Mouse (Mus musculus) frontal cortex, postnatal 10 days (tissue): ENCODE measurements around the gene 4930548H24Rik.
"Not testable (repeated sequence)": the region's sequence is repeated elsewhere in the genome, so short reads cannot be mapped to it uniquely, and the experiment has no call there.

Experiments
- DNase-seq, 2 experiments: peaks; one replicate each; pipeline ENCODE4 v3.0.0; 2022; ENCODE audit warnings: low spot score in 2 of 2, mixed read lengths in 1 of 2

Gene 4930548H24Rik

DNA sequence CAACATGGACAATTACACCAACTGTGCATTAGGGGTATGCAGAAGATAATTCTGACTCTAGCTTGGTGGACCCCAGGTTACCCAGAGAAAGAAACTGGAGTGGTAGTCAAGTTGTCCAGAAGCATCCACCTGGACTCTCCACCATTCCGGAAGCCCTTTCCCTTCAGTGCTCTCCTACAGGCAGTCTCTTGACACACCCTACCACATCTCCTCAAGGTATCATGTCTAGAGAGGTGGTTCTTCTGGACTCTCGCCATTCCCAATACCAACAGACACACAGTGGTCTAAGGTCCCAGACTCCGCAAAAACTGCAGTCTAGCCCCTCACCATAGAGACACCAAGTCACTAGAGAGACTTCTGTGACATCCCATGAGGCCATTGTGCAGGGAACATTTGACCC lies at the start of gene 4930548H24Rik:
4930548H24Rik (plus strand) TSS at position 301 of the 400 bp plus-strand sequence.
- no peak for DNase-seq

DNA sequence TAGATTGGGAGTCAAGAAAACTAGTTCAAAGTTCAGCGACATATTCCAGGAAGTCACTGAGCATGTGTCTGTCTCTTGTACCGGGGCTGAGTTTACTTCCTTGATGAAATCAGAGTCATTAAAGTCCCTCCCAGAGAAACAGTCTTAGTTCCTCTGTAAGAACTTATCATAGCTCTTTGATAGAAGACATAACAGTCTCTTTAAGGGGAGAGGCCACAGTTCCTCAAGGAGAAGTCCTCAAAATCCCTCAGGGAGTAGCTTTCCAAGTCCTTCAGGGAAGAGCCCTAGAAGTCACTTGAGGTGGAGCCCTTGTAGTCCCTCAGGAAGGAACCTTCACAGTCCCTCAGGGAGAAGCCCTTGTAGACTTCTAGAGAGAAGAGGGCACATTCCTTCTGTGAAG lies 34.2 kb upstream of the 4930548H24Rik start:
- no peak for DNase-seq

DNA sequence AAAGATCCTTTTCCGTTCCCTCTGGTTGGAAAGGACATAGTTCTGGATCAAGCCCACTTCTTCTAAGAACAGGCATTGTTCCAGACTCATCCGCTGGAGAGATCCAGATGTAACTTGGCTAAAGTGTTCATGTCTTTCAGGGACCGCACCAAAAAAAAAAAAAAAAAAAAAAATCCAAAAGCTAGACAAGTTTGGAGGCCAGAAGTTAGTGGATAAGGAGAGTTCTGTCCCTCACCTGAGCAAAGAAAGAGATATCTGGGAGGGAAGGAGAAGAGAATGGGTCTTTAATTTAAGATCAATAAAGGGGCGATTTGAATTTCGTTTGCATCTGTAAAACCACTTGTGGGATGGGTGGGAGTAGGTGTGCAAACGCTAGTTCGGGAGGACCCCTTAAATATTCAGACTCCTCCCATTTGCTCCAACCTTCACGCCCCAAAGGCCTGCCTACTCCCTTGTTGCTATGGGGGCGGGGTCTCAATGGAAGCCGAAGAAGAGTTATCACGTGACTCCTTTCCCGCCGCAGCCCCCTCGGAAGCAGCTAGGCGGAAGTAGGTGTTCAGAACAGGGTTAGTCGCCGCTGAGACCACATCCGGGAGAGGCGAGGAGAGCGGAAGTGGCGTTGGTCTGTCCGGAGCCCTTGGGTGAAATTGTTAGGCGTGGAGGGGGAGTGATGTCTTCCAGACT lies 33.5 kb upstream of the 4930548H24Rik start, which contains the start of gene Zfp512:
Zfp512 (plus strand) TSS at position 554 of the 684 bp plus-strand sequence.
- peak; percentile 93 to 95 for DNase-seq

DNA sequence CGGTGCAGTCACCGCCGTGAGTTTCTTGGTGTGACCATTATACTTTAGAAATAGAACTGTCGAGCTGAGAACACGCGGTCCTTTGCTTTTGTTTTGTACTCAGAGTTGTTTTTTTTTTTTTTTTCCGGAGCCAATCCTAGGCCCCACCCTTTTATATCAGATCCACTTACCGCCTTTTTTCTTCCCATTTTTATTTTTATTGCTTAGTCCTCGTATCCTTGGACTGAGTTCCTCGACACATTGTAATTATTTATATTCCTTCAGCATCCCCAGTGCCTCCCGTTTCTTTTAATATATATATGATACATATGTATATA lies 33.0 kb upstream of the 4930548H24Rik start:
- DNase-seq: no peak

DNA sequence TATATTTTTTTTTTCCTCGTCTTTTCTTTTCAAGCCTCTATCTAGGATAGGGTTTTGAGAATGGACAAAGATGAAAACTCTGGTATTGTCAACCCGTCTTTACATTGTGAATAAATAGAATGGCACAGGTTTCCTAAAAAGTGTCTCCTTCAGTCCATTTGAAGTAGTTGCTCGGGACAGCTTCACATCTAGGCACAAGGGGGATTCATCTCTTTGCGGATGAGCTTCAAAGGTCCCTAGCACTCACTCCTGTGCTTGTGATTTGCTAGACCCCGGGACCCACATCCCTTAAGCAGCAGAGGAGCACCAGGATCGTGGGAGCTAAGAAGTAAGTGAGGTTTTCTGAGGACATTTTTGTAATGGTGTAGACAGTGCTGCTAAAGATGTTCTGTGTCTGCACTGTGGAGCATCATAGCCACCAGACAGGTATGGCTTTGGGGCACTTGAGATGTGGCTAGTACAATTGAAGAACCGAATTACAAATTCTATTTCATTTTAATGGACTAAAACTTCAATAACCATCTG lies 32.6 kb upstream of the 4930548H24Rik start:
- no peak for DNase-seq

DNA sequence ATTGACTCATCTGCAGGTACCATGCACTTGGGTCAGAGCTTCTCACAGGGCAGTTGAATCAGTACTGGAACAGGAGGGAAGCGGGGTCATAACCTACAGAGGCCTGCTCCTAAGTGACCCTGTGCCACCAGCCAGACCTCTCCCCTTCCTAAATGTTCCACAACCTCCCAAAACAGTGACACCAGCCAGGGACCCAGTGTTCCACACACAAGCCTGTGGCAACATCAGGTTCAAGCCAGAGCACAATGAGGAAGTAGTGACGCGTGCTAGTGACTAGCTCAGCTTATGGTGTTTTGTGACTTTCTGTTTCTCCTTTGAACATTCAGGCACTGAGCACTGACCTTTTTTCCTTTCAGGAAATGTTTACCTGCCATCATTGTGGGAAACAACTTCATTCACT lies 17.7 kb upstream of the 4930548H24Rik start:
- DNase-seq: no peak

DNA sequence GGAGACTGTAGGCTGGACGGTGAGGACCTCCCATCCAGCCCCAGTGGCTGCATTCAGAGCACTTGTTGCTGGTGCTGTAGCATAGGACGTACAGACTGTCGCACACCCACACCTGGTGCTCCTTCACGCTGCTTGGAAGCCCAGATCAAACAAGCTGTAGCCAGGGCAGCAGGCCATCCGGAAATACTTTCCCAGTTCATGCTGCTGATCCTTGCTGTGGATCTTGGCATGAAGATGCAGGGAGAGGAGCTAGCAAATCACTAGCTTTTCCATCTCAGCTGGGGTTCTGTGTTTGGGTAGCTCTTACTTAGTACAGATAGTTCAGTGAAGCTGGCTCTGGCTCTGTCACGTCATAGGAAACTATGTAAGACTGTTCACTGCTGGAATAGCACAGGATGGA lies 15.8 kb upstream of the 4930548H24Rik start:
- DNase-seq: no peak

DNA sequence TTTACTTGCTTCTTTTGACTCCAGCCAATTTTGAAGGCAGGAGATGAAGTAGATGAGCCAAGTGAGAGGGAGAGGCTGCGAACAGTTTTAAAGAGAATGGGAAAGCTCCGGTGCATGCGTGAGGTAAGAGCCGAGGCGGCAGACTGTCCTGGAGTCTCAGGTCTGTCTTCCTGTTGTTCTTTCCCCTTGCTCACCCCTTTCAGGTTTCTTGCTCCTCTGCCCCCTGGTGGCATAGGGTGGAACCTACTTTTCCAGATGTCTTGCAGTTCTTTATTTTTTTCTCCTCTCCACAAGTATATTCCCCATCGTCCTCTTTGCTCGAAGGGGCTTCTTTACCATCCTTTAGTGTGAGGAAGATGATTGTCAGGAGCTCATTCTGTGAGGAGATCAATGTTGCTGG lies 15.2 kb upstream of the 4930548H24Rik start:
- DNase-seq: peak in 1 of 2 experiments; percentile 45

DNA sequence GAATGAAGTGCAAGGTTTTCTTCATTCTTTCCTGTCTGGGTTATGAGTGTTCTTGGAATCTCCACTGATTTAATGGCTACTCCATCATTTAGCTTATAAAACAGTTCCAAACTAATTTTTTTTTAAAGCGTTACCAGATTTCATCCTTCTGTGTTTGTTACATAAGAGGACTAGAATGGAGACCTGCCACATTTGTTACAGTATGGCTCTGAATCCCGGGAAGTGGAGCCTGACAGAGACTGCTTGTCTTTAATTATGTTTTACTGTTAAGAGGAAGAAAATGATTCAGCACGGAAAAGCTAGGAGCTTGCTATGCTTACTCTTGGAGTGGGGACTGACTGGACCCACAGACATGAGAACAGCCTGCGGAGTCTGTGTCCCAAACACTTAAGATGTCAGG lies 5.0 kb upstream of the 4930548H24Rik start:
- DNase-seq: no peak

DNA sequence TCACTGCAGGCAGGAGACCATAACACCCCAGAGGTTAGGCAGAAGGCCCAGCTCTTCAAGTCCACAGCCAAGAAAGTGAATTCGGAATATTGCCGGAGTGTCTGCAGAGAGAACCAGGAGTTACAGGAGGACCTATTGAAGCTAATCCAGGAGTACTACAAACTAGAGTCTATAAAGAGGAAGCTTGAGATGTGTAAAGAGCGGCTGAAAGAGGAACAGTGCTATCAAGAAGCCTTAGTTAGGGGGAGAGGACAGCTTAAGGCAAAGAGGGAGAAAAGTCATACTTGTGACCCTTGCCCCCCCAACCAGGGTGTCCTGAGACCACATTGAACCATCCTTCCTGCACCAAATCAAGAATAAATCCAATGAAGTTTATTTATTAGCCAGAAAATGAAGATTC lies 2.3 kb downstream of the 4930548H24Rik start:
- DNase-seq: no peak

DNA sequence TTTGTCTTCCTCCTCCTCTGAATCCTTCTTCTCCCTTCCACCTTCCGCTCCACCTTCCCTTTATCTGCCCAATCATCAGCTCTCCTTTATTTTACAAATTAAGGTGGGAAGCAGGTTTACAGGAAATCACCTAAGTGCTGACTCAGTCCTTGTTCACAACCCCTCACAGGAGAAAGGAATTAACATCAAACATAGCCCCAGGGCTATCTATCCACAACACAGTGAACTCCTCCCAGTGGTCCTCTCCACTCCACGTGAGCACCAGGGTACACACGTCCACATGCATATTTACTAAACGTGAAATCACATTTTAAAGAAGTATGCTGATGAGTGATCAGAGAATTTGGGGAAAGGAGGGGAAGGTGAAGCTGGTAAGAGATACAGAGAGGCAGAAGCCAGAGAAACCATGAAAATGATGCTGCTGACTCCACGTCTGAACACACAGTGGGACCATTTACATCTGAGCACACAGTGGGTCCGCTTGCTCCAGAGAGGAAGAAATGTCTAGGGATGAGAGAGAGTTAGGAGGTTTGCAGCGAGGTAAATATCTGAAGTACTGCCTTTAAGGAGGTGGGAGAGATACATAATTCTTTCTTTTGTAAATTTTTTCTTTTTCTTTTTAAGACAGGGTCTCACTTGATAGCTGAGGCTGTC lies 3.7 kb downstream of the 4930548H24Rik start:
- no peak for DNase-seq

DNA sequence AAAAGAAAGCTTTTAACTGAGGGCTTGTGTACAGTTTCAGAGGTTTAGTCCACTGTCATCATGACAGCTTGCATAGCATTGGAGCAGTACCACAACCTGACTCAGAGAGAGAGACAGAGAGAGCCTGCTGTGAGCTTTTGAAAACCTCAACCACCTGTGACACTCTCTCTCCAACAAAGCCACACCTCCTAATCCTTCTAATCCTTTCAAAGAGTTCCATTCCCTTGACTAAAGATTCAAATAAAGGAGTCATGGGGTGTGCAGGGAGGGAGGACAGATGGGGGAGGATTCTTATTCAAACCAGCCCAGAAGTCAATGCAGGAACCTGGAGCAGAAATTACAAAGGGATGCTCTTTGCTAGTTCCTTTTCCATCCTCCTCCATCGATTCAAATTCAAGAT lies 6.5 kb downstream of the 4930548H24Rik start:
- DNase-seq: no peak

DNA sequence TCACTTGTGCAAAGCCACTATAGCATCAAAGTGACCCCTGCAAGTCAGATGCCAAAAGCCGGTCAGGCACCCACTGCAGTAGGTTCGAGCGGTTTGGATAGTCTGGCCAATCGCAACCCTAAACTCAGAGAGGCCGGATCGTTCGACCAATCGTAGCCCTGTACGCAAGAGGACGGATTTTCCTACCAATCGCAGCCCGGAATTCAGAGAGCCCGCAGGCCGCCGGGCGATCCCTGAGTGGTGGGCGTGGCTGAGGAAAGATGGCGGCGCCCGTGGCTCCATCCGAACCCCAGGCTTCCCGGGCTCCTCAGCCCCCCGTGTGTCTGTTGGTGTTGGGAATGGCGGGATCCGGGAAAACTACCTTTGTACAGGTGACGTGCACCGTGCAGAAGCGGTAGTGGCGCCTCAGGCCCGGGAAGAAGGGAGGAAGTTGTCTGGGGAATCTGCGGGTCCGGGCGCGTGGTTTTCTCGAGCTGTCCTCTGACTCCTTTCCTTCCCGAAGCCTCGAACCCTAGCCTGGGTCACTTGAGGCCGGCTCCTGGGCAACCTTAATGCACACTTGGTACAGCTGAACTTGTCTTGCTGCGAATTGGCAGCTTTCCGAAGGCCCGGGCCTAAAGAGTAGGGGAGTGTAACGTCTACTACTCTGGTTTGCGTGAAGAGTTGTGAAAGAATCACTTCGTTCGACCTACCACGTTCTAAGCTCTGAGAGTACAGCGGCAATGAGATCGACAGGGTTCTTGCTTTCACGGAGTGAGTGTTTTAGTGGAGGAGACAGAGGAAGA lies 9.2 kb downstream of the 4930548H24Rik start, which contains the start of gene Gpn1:
Gpn1 (plus strand) TSS at position 229 of the 785 bp plus-strand sequence.
- DNase-seq: peak; percentile 85 to 90

DNA sequence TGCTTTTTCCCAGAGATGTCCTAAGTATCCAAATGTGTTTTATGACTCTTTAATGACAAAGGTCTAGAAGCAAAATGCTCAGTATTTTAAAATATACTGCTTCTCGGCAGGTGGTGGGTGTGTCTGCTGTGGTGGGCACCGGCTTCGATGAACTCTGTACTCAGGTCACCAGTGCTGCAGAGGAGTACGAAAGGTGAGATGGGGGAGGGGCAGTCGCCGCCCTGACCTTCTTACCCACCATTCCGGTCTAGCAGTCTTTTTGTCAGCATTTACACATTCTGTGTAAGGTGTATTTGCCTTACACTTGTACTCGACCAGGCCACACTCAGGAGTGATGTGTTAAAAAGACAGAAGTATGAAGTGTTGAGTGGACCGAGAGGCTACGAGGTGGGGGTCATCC lies 19.3 kb downstream of the 4930548H24Rik start:
- DNase-seq: no peak

DNA sequence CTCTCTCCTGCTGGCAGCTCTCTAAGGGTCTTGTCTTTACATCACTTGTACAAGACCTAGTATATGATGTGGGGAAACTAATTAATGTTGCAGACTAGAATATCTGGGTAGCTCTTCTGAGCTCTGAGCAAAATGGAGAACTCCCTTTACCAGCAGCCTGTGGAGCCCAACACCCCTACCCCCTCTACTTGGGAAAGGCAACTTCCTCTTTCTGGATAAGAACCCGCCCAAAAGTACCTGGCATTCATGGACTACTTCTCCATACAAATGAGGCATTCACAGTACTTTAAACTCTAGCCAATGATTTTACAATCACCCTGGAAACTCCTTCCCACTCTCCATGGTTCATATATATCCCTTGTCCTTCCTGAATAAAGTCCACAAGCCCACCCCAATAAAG lies 26.9 kb downstream of the 4930548H24Rik start:
- no peak for DNase-seq

DNA sequence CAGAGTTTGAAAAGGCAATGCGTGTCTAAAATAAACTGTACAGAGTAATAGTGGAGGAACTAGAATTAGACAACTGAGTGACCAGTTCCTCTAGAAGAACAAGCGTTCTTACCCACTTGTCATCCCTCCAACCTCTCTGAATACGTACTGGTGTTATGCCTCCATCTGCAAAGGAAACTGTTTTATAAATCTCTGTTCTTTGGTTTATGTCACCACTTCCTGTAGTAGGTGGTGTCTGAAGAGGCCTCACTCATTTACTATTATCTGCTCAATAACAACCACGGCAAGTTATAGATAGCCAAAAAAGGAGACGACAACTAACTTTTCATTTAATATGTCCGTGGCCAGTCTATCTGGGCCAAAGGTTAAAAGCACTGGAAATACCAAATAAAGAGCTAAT lies 35.0 kb downstream of the 4930548H24Rik start:
- no peak for DNase-seq

DNA sequence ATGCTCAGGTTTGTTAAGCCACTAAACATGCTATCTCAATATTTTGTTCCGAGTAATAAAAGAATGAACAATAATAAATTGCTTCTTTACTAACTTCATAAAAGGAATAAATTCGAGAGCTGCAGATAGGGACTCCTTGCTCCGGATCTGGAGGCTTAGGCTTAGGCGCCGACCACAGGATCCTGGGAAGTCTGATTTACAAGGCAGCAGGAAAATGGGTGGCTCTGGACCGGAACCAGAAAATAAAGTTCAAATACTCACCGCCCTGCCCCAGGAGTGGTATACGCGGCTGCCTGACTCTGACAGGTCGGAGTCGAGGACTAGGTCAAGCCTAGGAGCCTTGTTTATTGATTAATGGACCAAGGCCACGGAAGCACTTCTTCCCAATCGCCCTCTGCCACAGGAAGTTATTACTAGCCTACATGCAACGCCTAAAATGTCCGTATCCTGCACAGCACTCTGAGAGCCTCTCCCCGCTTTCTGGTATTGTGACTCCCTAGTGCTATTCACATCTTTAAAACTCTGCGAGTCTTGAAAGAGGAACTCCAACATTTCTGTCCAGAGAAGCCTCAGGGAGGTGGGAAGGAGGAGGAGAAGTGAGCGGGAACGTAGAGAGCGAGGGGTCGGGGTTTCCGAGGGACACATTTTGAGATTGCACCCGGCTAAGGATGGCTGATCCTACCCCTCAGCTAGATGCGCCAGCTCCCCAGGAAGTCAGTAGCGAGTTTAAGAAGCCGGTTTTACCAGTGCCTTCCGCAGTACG lies 41.0 kb downstream of the 4930548H24Rik start, which contains the start of gene Slc4a1ap:
Slc4a1ap (plus strand) TSS at position 642 of the 763 bp plus-strand sequence.
- peak; percentile 57 to 70 for DNase-seq

DNA sequence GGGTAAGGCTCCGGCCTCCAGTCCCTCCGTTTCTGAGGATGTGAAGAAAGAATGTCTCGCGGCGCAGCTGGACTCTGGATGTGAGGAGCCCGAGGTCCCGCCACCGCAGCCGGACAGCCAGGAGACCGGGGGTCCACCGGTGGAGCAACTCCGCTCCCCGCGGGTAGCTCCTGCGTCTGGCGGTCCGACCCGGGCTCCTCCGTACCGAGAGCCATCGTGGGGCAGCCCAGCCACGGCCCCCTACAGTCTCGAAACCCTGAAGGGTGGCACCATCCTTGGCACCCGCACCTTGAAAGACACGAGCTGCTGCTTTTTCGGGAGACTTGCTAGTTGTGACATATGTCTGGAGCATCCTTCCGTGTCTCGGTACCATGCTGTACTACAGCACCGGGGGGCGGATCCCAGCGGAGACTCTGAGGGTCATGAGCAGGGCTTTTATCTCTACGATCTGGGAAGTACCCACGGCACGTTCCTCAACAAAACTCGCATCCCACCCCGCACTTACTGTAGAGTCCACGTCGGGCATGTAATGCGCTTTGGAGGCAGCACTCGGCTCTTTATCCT lies 41.7 kb downstream of the 4930548H24Rik start:
- peak in 1 of 2 experiments; percentile 11 for DNase-seq

DNA sequence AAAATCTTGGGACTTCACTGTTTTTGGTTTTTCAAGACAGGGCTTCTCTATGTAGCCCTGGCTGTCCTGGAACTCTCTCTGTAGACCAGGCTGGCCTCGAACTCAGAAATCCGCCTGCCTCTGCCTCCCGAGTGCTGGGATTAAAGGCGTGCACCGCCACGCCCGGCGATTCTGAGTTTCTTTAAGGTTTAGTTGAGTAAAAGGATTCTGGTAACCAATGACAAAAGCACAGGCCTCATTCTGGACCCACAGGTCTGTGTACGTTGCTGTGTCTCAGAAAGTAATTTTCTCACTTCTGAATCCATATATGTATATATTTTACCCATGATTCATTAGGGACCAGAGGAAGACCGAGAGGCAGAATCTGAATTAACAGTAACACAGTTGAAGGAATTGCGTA lies 42.2 kb downstream of the 4930548H24Rik start, which contains the start of gene Supt7l:
Supt7l (minus strand) TSS at position 101 of the 400 bp plus-strand sequence.
- DNase-seq: not testable (repeated sequence)

DNA sequence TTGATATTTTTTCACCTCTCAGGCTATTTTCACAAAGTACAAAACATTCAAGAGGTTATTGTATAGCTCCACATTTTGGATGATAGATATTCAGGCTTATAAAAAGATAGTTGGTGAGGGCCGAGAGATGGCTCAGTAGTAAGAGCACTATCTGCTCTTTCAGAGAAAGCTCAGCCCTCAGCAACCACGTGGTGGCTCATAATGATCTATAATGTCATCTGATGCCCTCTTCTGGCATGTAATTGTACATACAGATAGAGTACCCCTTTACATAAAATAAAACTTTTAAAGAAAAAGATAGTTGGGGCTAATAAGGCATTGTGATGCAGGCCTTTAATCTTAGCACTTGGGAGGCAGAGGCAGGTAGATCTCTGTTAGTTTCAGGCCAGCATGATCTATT lies 43.0 kb downstream of the 4930548H24Rik start:
- DNase-seq: no peak

DNA sequence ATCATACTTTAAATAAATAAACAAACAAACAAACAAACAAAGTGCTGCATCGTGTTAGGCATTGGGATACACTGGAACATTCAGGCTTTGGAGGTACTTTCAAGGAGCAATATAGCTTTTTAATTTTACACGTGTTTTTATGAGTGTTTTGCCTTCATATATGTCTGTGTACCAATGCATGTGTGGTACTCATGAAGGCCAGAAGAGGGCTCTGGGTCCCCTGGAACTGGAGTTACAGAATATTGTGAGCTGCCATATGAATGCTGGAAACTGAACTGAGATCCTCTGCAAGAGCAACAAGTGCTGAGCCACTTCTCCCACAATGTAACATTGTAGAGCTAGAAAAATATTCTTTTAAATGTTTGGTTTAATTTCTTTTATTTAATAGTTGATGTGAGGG lies 49.7 kb downstream of the 4930548H24Rik start:
- no peak for DNase-seq
